Mouse (Mus musculus): ENCODE data around the gene Slc9b1.
A peak's percentile ranks its signal among the peaks of the same experiment; 100 is the strongest.

The Slc9b1 gene

DNA sequence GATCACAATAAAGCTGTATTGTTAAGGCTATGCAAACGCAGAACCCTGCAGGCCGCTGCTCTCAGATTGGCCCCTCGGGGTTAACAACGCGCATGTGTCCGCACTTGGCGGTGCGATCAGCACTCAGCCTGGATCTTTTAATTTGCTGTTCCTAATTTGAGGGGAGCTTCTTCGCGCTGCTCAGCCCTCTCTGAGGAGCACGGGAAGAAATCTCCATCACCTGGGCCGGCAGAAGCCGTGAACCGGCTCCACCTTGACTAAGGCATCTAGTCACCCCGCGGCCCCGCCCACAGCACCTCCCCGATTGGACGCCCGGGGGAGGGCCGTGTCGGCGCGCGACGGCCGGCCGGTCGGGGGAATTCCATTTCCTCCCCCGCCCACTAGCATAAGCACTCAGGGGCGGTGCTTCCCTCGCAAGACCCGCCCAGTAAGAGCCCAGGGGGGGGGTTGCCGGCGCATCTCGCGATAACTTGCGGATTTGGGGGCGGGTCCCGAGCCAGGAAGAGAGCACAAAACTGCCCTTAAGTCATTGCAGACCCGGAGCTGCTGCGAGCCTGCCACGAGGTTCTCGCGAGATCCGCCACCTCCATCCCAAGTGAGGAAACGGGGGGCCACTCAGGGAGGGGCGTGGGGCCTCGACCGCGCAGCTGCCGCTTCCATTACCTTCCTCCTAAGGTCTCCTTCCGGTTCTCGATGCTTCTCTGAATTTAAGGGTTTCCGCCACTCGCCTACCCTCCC is 90.1 kb downstream of the Slc9b1 start, which contains the start of gene Ube2d3:
Ube2d3 (plus strand) TSS at position 392 of the 738 bp plus-strand sequence.
- DNase-seq (ENCODE audit: inconsistent ontology term): peak; percentile 100

DNA sequence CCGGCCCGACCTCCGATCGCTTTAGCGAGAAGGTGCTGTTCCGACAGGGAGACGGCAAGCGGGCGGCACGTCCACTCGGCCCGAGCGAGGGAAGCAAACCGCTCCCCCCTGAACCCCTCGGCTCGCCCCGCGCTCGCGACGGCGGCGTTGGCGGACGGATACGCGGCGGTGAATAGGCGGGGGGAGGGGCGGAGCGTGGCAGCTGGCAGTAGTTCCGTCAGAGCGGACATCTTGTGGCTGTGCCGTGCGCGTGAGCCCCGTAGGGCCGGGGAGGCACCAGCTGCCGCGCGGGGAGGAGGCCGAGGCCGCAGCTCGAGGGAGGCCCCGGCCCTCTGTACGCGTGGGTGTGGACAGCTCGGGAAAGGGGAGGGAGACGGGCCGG is 90.7 kb downstream of the Slc9b1 start:
- DNase-seq (ENCODE audit: inconsistent ontology term): peak; percentile 97

DNA sequence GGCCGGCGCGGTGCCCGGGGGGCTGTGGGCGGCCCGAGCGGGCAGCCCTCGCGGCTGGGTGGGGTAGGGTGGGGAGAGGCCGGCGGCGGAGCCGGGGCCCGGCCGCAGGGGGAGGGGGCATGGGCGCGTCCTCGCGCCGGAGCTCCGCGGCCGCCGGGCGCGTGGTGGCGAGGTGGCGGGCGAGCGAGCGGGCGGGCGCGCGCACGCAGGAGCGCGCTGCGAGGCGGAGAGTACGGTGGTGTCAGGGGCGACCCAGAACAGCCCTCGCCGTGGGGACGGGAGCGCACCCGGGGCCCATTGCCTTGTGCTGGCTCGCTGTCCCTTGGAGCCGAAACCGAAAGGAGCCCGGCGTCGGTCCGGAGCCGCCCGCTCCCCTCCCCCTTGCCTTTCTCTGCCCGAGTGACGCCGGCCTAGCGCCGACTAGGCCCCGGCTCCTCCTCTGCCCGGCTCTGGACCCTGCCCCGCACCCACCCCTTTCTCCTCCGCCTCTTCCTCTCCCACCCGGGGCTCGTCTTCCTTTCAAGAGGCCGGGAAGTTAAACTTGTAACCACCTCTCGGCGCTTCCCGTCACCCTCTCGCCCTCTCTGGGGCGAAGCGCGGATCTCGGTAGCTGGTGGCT is 91.2 kb downstream of the Slc9b1 start:
- peak; percentile 93 for DNase-seq (ENCODE audit: inconsistent ontology term)

DNA sequence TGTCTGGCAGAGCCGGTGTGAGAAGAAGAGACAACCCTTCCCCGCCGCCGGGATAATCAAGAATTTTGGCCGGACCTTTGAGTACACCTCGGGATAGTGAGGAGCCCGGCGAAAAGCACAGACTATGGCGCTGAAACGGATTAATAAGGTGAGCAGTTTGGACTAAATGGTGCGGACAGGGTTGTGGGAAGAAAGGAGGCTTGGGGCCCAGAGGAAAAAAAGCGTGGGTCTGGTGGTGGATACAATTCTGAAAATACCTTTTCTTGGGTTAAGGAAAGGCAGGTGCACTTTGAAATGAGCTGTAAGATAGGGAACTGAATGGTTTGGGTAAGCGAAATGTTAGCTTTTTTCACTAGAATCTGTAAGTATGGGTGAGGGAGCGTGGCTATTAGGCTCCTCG is 91.8 kb downstream of the Slc9b1 start:
- no peak for DNase-seq (ENCODE audit: inconsistent ontology term)

DNA sequence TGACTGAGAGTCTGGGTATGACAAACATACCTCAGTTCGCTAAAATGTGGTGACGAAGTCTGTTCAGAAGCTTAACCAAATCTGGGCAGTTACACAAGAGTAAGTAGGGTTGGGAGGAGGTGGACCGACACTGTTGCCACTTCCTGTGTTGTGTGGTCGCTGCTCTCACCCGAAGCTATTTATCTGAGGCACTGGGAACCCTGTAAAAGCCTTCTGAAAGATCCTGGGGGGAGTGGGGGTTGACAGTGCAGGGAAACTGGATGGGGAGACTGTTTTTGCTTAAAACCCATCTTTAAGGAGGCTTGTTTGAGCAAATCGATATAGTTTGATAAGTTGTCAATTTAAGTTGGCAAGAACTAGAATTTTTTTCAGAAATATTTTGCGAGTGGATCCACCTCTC is 92.4 kb downstream of the Slc9b1 start:
- DNase-seq (ENCODE audit: inconsistent ontology term): peak; percentile 75

DNA sequence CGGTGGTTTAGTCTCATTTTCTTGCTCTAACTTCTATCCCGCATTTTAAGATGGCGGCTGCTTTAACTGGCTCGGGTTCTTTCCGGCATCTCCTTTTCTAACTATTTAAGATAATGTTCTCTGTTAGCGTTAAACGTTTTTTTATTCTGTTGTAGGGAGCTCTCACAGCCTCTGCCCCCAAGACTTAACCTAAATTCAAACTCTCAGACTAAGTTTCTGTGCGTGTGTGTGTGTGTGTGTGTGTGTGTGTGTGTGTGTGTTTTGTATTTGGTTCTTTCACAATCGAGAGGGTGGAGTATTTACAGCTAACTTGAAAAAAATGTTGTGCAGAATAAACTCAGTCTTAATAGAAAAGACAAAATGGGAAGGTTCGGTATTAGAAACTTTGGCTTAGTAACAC is 92.8 kb downstream of the Slc9b1 start:
- DNase-seq (ENCODE audit: inconsistent ontology term): peak; percentile 35

DNA sequence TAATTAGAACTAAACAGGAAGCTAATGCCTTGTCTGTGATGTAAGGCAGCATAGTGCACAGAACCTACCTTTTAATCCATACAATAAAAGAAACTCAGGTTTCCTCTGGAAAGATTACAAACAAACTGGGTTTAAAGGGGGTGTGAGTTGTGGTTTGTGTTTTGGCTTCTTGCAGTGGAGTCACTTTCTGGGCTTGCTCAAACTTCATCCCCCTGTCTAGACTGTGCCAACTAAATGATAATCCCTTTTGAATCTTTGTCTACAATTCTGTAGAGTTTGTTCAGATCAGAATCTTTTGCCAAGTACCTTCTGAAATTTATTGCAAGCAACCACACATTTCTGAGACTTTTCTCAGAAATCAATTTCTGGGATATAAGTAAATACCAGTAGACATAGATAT is 97.1 kb downstream of the Slc9b1 start:
- DNase-seq (ENCODE audit: inconsistent ontology term): no peak

Data from Muller cell, postnatal 12 days (primary cell).